Mouse (Mus musculus): ENCODE results near the gene Sppl3. TPM values are rescaled to one million over a fixed set of nuclear protein-coding genes. Genes with fewer than 3 reads are reported as not detected.

Sppl3 gene
- total RNA-seq, 2 experiments from 2014 or later = 75.2 to 76.2 TPM

- TF ChIP-seq CTCF (conservative IDR thresholded peaks at IDR 0.05) = no peak
- Histone ChIP-seq H3K27ac (no peak overlapping the region), H3K4me3 (no peak overlapping the region)
- no peak for DNase-seq (ENCODE audit: low spot score in 2 of 2)
Measured at GRCm38 (mm10) chr5:115007768-115008167, 3.2 kb upstream of the Sppl3 start.

- TF ChIP-seq CTCF (conservative IDR thresholded peaks at IDR 0.05) = no peak
- H3K4me3 ChIP-seq = no peak overlapping the region
- no peak for DNase-seq (ENCODE audit: low spot score in 2 of 2)
Measured at GRCm38 (mm10) chr5:115008307-115008706, 2.6 kb upstream of the Sppl3 start.

GRCm38 (mm10) chr5:115009143-115009542, 1.8 kb upstream of the Sppl3 start:
- TF ChIP-seq CTCF (conservative IDR thresholded peaks at IDR 0.05) = no peak
- no peak for DNase-seq (ENCODE audit: low spot score in 2 of 2)
- Histone ChIP-seq H3K27ac (no peak overlapping the region), H3K4me3 (no peak overlapping the region)

More at GRCm38 (mm10) chr5:115008307-115008706, 2.6 kb upstream of the Sppl3 start:
- no peak overlapping the region for H3K27ac ChIP-seq

- Histone ChIP-seq H3K27ac (peak overlapping the region; percentile 98; the same call in 1 of the 2 replicates), H3K4me3 (no peak overlapping the region; the same call in 1 of the 2 replicates)
- no peak for DNase-seq (ENCODE audit: low spot score in 2 of 2)
- no peak for TF ChIP-seq CTCF (conservative IDR thresholded peaks at IDR 0.05)
Measured at GRCm38 (mm10) chr5:115009961-115010360, 976 bp upstream of the Sppl3 start.

- Histone ChIP-seq H3K27ac (peak overlapping the region; percentile 93), H3K4me3 (peak overlapping the region; percentile 91)
- DNase-seq (ENCODE audit: low spot score in 2 of 2) = no peak
- TF ChIP-seq CTCF (conservative IDR thresholded peaks at IDR 0.05) = no peak
Measured at GRCm38 (mm10) chr5:115011217-115011518, 231 bp downstream of the Sppl3 start.

- Histone ChIP-seq H3K4me3 (peak overlapping the region; percentile 91), H3K27ac (peak overlapping the region; percentile 93)
- TF ChIP-seq CTCF (conservative IDR thresholded peaks at IDR 0.05) = peak; percentile 18; the same call in 1 of the 2 replicates
Measured at GRCm38 (mm10) chr5:115011519-115012261, 753 bp downstream of the Sppl3 start.

GRCm38 (mm10) chr5:115013436-115013835, 2.5 kb downstream of the Sppl3 start:
- H3K27ac ChIP-seq = no peak overlapping the region

More at GRCm38 (mm10) chr5:115011519-115012261, 753 bp downstream of the Sppl3 start:
- peak; percentile 8 to 27 for DNase-seq (ENCODE audit: low spot score in 2 of 2)

GRCm38 (mm10) chr5:115014570-115014969, 3.6 kb downstream of the Sppl3 start:
- no peak for DNase-seq (ENCODE audit: low spot score in 2 of 2)
- H3K27ac ChIP-seq = no peak overlapping the region
- H3K4me3 ChIP-seq = no peak overlapping the region
- no peak for TF ChIP-seq CTCF (conservative IDR thresholded peaks at IDR 0.05)

More at GRCm38 (mm10) chr5:115013436-115013835, 2.5 kb downstream of the Sppl3 start:
- H3K4me3 ChIP-seq = no peak overlapping the region
- no peak for TF ChIP-seq CTCF (conservative IDR thresholded peaks at IDR 0.05)
- DNase-seq (ENCODE audit: low spot score in 2 of 2) = no peak

GRCm38 (mm10) chr5:115015121-115015520, 4.2 kb downstream of the Sppl3 start:
- H3K4me3 ChIP-seq = no peak overlapping the region
- no peak for TF ChIP-seq CTCF (conservative IDR thresholded peaks at IDR 0.05)
- no peak for DNase-seq (ENCODE audit: low spot score in 2 of 2)
- no peak overlapping the region for H3K27ac ChIP-seq

GRCm38 (mm10) chr5:115018270-115018669, 7.3 kb downstream of the Sppl3 start:
- H3K4me3 ChIP-seq = no peak overlapping the region
- no peak for DNase-seq (ENCODE audit: low spot score in 2 of 2)
- no peak for TF ChIP-seq CTCF (conservative IDR thresholded peaks at IDR 0.05)
- H3K27ac ChIP-seq = no peak overlapping the region

GRCm38 (mm10) chr5:115018813-115019212, 7.9 kb downstream of the Sppl3 start:
- Histone ChIP-seq H3K4me3 (no peak overlapping the region), H3K27ac (no peak overlapping the region)
- DNase-seq (ENCODE audit: low spot score in 2 of 2) = no peak
- no peak for TF ChIP-seq CTCF (conservative IDR thresholded peaks at IDR 0.05)

GRCm38 (mm10) chr5:115022021-115022420, 11.1 kb downstream of the Sppl3 start:
- TF ChIP-seq CTCF (conservative IDR thresholded peaks at IDR 0.05) = no peak
- no peak overlapping the region for H3K27ac ChIP-seq
- H3K4me3 ChIP-seq = no peak overlapping the region
- DNase-seq (ENCODE audit: low spot score in 2 of 2) = no peak

- Histone ChIP-seq H3K4me3 (no peak overlapping the region), H3K27ac (no peak overlapping the region)
- DNase-seq (ENCODE audit: low spot score in 2 of 2) = no peak
- TF ChIP-seq CTCF (conservative IDR thresholded peaks at IDR 0.05) = peak; percentile 56
Measured at GRCm38 (mm10) chr5:115026170-115026569, 15.2 kb downstream of the Sppl3 start.

- no peak overlapping the region for H3K4me3 ChIP-seq
- DNase-seq (ENCODE audit: low spot score in 2 of 2) = no peak
- no peak overlapping the region for H3K27ac ChIP-seq
- TF ChIP-seq CTCF (conservative IDR thresholded peaks at IDR 0.05) = no peak
Measured at GRCm38 (mm10) chr5:115027109-115027508, 16.2 kb downstream of the Sppl3 start.

Measured in layer of hippocampus, adult 2 months (tissue).